Mouse (Mus musculus) natural killer cell, adult 2 months (primary cell): ENCODE measurements around the gene Heg1.

Source experiments
- DNase-seq, 2 experiments: peaks; one replicate each; pipeline ENCODE4 v3.0.0; 2022; ENCODE audit warnings: low spot score in 2 of 2

Gene Heg1

GRCm38 (mm10) chr16:33684162-33684702 lies at the start of gene Heg1:
Gene Heg1 (plus strand): TSS chr16:33684370.
- DNase-seq = peak; percentile 38 to 70

DNA sequence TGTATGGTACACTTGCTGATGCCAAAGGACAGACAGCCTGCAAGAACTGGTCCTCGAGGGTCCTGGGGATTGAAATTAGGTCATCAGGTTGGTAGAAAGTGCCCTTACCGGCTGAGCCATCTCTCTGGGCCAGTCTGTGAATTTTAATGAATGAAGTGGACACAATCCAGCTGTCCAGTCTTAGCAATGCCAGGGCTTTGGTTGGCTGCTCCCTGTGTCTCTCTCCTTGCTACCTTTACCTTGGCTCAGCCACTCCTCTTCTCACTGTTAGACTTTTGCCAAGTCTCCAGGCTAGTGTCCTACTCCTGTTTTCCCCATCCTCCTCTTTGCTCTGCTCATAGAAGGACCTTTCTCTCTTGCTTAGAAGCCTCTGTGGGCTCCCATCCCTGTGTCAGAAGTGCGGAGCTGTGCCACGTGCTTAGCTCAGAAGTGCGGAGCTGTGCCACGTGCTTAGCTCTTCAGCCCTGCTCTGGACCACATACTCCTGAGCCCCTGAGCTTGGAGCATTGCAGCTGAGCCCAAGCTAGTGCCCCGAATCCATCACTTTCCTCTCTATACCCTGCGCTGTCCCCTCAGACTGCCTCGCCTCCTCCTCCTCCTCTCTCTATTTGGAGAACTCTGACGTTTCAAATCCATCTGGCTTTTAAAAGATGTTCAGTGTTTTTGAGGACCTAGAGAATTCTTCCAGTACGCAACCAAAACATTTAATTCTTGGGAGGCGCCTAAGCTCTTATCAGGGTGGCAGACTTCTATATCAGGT lies 48.2 kb upstream of the Heg1 start:
- DNase-seq = no peak

DNA sequence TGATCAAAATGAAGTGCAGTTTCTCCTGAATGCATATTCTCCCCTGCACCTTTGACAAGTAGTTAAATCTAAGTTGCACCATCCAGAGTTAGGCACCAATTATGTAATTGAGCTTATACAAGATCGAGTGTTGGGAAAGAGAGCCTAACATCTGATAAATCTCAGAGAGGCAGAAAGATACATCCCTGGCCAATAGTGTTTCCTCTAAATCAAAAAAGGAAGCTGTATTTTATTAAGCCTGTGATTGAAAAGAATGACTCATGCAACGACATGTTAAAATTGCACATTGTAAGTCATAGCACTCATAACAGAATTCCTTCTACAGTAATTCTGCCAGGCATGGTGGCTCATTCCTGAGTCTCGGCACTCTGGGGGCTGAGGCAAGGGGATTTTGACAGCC lies 42.4 kb upstream of the Heg1 start:
- DNase-seq = no peak

DNA sequence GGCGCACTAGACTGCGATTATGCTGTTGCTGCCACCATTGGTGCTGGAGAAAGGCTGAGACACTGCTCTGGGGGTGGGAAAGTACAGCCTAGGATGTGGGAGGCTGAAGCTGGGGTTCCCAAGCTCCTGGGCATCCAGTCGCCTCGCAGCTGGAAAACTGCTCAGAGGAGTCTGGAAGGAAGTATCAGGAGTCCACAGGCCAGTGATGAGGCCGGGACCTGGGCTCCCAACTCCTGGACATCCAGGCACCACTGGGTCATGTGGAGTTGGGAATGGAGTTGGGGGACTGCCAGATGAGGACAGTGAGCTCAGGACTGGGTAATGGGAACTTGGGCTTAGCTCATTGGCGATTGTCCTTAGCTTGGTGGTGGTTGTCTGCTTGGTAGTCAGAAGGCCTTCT lies 31.1 kb upstream of the Heg1 start:
- no peak for DNase-seq

DNA sequence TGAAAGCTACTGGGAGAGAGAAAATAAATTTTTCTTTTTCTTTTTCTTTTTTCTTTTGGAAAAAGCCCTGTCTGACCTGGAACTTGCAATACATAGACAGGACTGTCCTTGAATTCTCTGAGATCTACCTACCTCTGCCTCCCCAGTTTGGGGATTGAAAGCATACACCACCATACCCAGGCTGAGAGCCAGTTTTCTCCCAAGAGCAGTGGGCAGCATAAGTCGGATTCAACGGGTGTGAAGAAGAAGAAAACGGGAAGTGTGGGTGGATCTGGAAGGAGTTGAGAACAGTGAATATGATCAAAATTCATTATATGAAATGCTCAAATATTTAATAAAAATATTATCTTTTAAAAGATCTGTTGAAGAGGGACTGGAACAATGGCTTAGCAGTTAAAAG lies 28.7 kb upstream of the Heg1 start:
- DNase-seq = no peak

GRCm38 (mm10) chr16:33657191-33657590 lies 27.0 kb upstream of the Heg1 start:
- no peak for DNase-seq

- no peak for DNase-seq
Observed at GRCm38 (mm10) chr16:33658121-33658520, 26.0 kb upstream of the Heg1 start.

- no peak for DNase-seq
Observed at GRCm38 (mm10) chr16:33659521-33659920, 24.6 kb upstream of the Heg1 start.

GRCm38 (mm10) chr16:33660125-33660524 lies 24.0 kb upstream of the Heg1 start:
- DNase-seq = no peak

DNA sequence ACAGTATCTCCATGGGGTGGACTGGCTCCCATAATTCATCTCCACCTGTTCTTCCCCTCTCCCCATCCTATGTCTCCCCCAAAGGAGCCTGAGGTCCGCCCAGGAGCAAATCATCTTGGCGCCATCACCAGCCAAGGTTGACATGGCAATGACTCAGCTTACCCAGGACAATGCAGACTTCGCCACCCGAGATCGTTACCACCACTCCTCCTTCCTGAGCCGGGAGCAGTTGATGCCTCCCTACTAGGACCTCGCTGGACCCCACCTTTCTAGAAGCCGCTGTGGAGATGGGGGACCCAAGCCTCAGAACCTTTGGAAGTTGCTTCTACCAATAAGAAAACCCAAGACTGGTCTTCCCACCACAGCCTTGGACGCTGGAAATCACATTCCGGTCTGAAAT lies 21.3 kb upstream of the Heg1 start:
- no peak for DNase-seq

GRCm38 (mm10) chr16:33666226-33666625 lies 17.9 kb upstream of the Heg1 start:
- DNase-seq = no peak

DNA sequence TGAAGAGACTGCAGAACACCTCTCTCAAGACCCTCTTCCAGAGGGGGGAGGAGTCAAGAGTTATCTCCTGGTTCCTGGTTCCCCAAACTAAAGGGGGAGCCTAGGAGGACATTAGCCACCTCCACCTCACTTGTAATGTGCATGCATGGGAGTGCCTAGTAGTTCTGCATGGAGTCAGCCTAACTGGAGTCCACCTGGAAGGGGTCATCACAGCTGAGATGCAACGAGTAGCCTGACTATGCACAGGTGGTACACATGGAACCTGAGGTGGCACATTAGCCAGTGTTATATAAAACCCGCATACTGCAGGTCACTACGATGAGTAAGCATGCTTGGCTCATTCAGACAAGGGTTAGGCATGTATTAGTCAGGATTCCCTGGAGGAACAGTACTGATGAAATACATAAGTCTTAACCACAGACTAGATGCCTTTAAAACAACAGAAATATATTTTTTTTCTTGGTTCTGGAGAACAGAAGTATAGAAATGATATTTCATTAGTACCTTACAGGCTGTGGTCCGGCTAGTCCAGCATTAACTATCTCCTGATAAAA lies 17.1 kb upstream of the Heg1 start:
- no peak for DNase-seq

DNA sequence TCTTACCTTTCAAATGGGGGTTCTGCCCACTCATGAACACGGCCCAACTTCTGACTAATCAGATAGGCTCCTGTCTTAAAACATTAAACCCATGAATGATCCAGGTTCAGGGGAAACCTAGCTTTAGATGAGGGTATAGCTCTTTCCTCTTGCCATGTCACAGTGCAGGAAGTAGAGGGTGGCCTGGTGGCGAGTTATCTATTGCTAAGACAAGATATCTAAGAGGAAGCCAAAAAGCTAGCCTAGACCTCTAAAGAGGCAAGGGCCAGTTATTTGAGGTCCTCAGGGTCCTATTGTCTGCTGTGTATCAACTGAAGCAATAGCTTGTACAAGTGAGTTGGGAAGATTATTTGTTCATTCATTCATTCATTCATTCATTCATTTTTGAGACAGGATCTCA lies 15.7 kb upstream of the Heg1 start:
- DNase-seq = no peak

GRCm38 (mm10) chr16:33669072-33669471 lies 15.1 kb upstream of the Heg1 start:
- no peak for DNase-seq

DNA sequence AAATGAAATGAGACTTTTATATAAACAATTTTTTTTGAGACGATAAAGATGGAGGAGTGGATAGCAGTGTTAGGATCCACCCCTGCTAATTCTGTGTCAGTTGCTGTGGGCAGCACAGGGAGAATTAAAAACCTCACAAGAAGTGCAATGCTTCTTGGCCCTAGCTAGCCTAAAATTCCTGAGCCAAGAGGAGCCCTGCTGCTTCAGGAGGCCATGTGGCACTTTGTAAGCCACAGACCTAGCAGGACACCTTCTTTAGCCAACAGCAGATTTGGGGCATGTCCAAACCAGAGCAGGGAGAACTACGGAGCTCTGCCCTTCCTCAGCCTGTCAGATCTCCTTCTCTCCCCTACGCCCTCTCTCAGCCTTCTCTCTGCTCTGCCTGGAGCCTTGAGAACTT lies 13.8 kb upstream of the Heg1 start:
- DNase-seq = no peak

DNA sequence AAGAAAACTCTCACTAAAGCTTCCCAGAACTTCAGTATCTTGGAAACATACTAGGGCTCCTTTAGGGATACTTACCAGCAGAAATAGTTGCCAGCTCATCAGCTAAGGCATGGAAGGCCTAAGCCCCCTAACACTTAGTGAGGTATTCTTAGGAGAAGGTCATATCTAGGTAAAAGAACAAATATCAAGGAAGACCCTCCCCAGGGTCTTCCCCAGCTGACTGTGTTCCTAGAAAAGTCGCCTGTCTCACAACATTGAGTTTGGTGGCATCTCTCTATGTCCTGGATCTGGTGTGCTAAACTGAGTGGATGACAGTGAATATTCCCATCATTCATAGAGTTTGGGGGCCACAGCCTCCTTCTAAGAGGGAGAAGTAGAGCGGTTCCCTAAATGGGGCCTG lies 13.2 kb upstream of the Heg1 start:
- no peak for DNase-seq

DNA sequence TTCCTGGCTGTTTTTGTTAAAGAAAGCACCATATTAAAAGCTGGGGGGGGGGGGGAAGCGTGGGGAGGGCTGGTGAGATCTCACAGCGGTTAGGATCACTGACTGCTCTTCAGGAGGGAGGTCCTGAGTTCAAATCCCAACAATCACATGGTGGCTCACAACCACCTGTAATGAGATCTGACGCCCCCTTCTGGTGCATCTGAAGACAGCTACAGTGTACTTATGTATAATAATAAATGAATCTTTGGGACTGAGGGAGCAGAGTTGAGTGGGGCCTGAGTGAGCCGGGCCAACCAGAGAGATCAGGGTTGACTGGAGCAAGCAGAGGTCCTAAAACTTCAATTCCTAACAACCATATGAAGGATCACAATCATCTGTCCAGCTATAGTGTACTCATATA lies 12.0 kb upstream of the Heg1 start:
- DNase-seq = no peak

DNA sequence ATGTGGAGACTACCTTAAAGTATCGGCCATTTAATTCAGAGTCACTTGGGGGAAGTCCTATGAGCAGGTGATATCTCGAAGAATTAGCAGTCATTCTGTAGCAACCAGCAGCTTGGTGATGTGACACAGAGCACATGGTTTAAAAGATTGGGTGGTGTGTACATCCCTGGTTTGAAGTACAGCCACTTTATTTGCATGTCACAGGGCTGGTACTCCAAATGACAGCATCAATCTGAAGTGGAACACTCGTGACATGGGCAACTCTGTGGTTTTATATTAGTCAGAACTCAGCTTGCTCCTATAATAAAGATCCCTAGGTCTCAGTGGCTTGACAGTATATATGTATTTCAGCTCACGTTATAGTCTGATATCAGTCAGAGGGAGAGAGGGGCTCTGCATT lies 11.5 kb upstream of the Heg1 start:
- no peak for DNase-seq

DNA sequence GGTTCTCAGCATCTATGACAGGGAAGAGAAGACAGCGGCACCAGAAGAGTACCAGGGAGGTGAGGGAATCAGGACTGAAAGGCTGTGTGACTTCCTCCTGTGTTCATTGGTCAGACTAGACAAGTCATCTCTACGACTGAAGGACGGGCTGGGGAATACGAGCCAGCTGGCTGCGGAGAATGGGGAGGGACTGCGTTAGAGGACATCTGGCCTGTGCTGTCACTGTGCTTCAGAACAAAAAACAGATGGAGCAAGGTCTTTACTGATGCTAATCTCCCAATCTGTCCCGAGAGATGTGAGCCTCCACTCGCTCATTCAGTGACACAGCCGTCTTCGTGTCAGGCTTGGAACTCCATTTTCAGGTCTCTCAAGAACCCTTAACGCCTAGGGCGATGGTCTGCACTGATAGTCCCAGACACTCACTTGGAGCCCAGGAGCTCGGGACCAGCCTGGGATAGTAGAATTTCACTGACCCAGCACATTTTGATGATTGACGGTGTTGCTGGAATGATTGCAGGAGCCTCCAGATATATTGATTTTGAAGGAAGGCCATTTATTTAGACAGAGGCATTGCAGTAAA lies 10.6 kb upstream of the Heg1 start:
- DNase-seq = no peak

GRCm38 (mm10) chr16:33675151-33675847 lies 8.9 kb upstream of the Heg1 start:
- DNase-seq = no peak

GRCm38 (mm10) chr16:33675848-33676184 lies 8.4 kb upstream of the Heg1 start:
- DNase-seq = no peak
